Mouse (Mus musculus): ENCODE results near the gene Slc9a3.

Gene Slc9a3

GRCm38 (mm10) chr13:74145983-74146622, 24.8 kb downstream of the Slc9a3 start:
- DNase-seq: peak; percentile 73

- DNase-seq: no peak
These were observed 26.1 kb downstream of the Slc9a3 start for GRCm38 (mm10) chr13:74147327-74147726.

- DNase-seq: peak; percentile 37
These were observed 45.2 kb downstream of the Slc9a3 start for GRCm38 (mm10) chr13:74166348-74167056.

- DNase-seq: no peak
These were observed 45.8 kb downstream of the Slc9a3 start for GRCm38 (mm10) chr13:74167057-74167413.

GRCm38 (mm10) chr13:74167492-74167891, 46.2 kb downstream of the Slc9a3 start:
- DNase-seq: no peak

GRCm38 (mm10) chr13:74169446-74170164, 48.3 kb downstream of the Slc9a3 start:
- no peak for DNase-seq

GRCm38 (mm10) chr13:74172036-74172435, 50.8 kb downstream of the Slc9a3 start:
- DNase-seq: no peak

GRCm38 (mm10) chr13:74183011-74183695, 61.9 kb downstream of the Slc9a3 start:
- no peak for DNase-seq

GRCm38 (mm10) chr13:74192613-74193012, 71.4 kb downstream of the Slc9a3 start:
- no peak for DNase-seq

GRCm38 (mm10) chr13:74196451-74196850, 75.2 kb downstream of the Slc9a3 start:
- no peak for DNase-seq

- peak; percentile 90 for DNase-seq
These were observed 87.2 kb downstream of the Slc9a3 start, which contains the start of gene Exoc3 for GRCm38 (mm10) chr13:74208317-74208985. Exoc3 (minus strand) TSS chr13:74208732.

- DNase-seq: no peak
These were observed 87.7 kb downstream of the Slc9a3 start for GRCm38 (mm10) chr13:74208986-74209345.

- no peak for DNase-seq
These were observed 97.2 kb downstream of the Slc9a3 start for GRCm38 (mm10) chr13:74218441-74218840.

All from cerebellum, adult 11-12 months (tissue).